Mouse (Mus musculus) liver, postnatal 0 days (tissue): ENCODE results near the gene Plekha8. TPM values are rescaled to one million over a fixed set of nuclear protein-coding genes. Genes with fewer than 3 reads are reported as not detected.

Experiments used
- ATAC-seq: fragments of 200-750 bp; cut with Nextera tagmentation; 2 replicates; pipeline ENCODE4 v1.8.0; 2017; ENCODE audit warnings: mild to moderate bottlenecking, moderate library complexity
- DNase-seq: peaks from one replicate; pipeline ENCODE4 v3.0.0-alpha.2; 2016
- H3K27ac ChIP-seq: fragments of 300-500 bp; sonication (generic); 2 replicates; pipeline ENCODE4 v1.5.1; 2014; ENCODE audit warnings: antibody characterized with exemption, moderate library complexity, mild to moderate bottlenecking, low read depth
- H3K27me3 ChIP-seq: fragments of 300-500 bp; sonication (generic); 2 replicates; pipeline ENCODE4 v1.6.1; 2014; ENCODE audit warnings: low read length, control low read depth, mixed read lengths; ENCODE audit not compliant: insufficient read depth
- H3K36me3 ChIP-seq: fragments of 300-500 bp; sonication (generic); replicated peaks from 2 replicates; pipeline ENCODE4 v1.6.1; 2014; ENCODE audit warnings: mild to moderate bottlenecking, control low read depth, low read length, moderate library complexity, mixed read lengths; ENCODE audit not compliant: insufficient read depth
- H3K4me1 ChIP-seq: fragments of 300-500 bp; sonication (generic); 2 replicates; pipeline ENCODE4 v1.6.1; 2014; ENCODE audit warnings: antibody characterized with exemption, mild to moderate bottlenecking, control low read depth; ENCODE audit not compliant: insufficient read depth
- H3K4me2 ChIP-seq: fragments of 300-500 bp; sonication (generic); 2 replicates; pipeline ENCODE4 v1.6.1; 2014; ENCODE audit warnings: low read depth, mild to moderate bottlenecking, low read length, moderate library complexity, mixed read lengths
- H3K4me3 ChIP-seq: fragments of 300-500 bp; sonication (generic); 2 replicates; pipeline ENCODE4 v1.5.1; 2014; ENCODE audit warnings: low read depth, low read length
- H3K9ac ChIP-seq: fragments of 300-500 bp; sonication (generic); replicated peaks from 2 replicates; pipeline ENCODE4 v1.6.1; 2014; ENCODE audit warnings: mild to moderate bottlenecking, moderate library complexity
- H3K9me3 ChIP-seq: fragments of 300-500 bp; sonication (generic); 2 replicates; pipeline ENCODE4 v1.6.1; 2016; ENCODE audit warnings: mild to moderate bottlenecking, control low read depth, low read length, mixed read lengths
- CTCF ChIP-seq: sonication (generic); IDR thresholded peaks from 2 replicates; pipeline ENCODE4 v1.5.1; 2016; ENCODE audit warnings: antibody characterized with exemption, low read depth
- EP300 ChIP-seq: IDR thresholded peaks from 2 replicates; pipeline ENCODE4 v1.6.1; 2016; ENCODE audit warnings: antibody characterized with exemption, low read depth, mild to moderate bottlenecking
- WGBS: fragments of 180-500 bp; shearing (Covaris S2); extraction: QIAGEN DNeasy Blood & Tissue Kit; methylation state at CpG from one replicate; pipeline ENCODE4 v1.1.7; 2014; ENCODE audit not compliant: insufficient replicate concordance; 5-methylcytosine and 5-hydroxymethylcytosine counted together
- polyA plus RNA-seq: library from polyadenylated mRNA; unstranded; fragments of >200 nt; fragmentation: Nextera tagmentation; extraction: Ambion mirVana; gene quantifications from 2 replicates; pipeline ENCODE4 v1.2.1, GENCODE M21; 2015

Plekha8 gene
- polyA plus RNA-seq, 1 experiment from 2014 or later, result 4.8 TPM

DNA sequence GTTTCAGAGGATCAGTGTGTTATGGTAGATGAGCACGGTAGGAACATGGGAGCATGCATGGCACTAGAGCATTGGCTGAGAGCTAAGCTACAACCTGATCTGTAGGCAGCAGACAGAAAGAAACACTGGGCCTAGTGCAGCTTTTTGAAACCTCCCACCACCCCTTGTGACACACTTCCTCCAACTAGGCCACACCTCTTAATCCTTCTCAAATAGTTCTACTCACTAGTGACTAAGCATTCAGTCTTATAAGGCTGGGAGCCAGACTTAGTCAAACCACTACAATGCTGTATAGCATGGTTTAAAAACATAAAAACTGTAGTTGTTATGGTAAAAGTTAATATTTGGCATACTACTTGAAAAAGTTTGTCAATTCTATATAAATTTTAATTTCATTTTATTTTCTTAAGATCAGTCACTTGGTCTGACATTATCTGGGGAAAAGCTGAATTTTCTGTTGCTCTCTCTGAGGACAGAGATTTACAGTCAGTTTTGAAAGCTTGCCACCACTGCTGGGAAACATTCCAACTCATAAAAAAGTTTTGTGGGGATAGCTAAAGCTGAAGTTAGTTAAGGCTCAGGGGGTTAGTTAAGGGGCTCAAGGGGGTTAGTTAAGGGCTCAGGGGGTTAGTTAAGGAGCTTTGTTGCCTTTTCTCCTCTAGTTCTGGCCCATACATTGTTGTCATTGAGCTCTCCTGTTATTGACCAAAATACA is 9.2 kb downstream of the Plekha8 start:
- Histone ChIP-seq H3K4me2 (no peak overlapping the region), H3K4me3 (no peak overlapping the region), H3K4me1 (peaks cover 8% of the 10 kb centered on the region), H3K27ac (no peak overlapping the region), H3K9ac (no peak overlapping the region), H3K36me3 (no peaks in the 10 kb centered on the region), H3K9me3 (no peaks in the 10 kb centered on the region), H3K27me3 (no peaks in the 10 kb centered on the region)
- TF ChIP-seq EP300 (no peak), CTCF (no peak)
- DNase-seq, result no peak
- 91% methylated on average over 1 of the region's 1 CpGs for WGBS
- no peak for ATAC-seq

DNA sequence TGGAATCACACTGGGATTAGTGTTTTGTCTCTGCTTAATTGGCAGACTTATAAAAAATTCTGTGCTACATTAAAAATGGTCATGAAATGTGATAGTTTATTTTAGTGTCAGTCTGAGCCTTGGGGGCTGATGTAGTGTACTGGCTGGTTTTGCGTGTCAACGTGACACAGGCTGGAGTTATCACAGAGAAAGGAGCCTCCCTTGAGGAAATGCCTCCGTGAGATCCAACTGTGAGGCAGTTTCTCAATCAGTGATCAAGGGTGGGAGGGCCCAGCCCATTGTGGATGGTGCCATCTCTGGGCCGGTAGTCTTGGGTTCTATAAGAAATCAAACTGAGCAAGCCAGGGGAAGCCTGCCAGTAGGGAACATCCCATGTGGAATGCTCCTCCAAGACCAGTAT is 11.3 kb downstream of the Plekha8 start:
- no peak overlapping the region for H3K4me3 ChIP-seq
- WGBS, result 57% methylated on average over 4 of the region's 4 CpGs
- H3K36me3 ChIP-seq, result no peaks in the 10 kb centered on the region
- H3K4me2 ChIP-seq, result no peak overlapping the region
- ATAC-seq, result no peak
- no peak overlapping the region for H3K9ac ChIP-seq
- no peaks in the 10 kb centered on the region for H3K9me3 ChIP-seq
- H3K4me1 ChIP-seq, result peaks cover 5% of the 10 kb centered on the region
- H3K27me3 ChIP-seq, result no peaks in the 10 kb centered on the region
- TF ChIP-seq CTCF (no peak), EP300 (no peak)
- no peak for DNase-seq
- no peak overlapping the region for H3K27ac ChIP-seq

- H3K4me2 ChIP-seq, result no peak overlapping the region
- TF ChIP-seq EP300, result no peak
- no peak for TF ChIP-seq CTCF
- H3K27ac ChIP-seq, result no peak overlapping the region
- H3K4me1 ChIP-seq, result no peaks in the 10 kb centered on the region
- H3K9me3 ChIP-seq, result no peaks in the 10 kb centered on the region
- no peaks in the 10 kb centered on the region for H3K36me3 ChIP-seq
- no peak overlapping the region for H3K4me3 ChIP-seq
- no peak overlapping the region for H3K9ac ChIP-seq
- no peaks in the 10 kb centered on the region for H3K27me3 ChIP-seq
- WGBS, result 88% methylated on average over 3 of the region's 3 CpGs
- DNase-seq, result no peak
- no peak for ATAC-seq
Observed at GRCm38 (mm10) chr6:54617363-54617762, 22.5 kb downstream of the Plekha8 start.

GRCm38 (mm10) chr6:54619530-54619929 is 24.6 kb downstream of the Plekha8 start:
- ATAC-seq (no peak), DNase-seq (no peak)
- Histone ChIP-seq H3K9ac (no peak overlapping the region), H3K9me3 (no peaks in the 10 kb centered on the region), H3K4me1 (no peaks in the 10 kb centered on the region), H3K4me2 (no peak overlapping the region), H3K36me3 (0 out of 2 replicates have a peak, but pooled peaks cover 4% of the 10 kb centered on the region), H3K4me3 (no peak overlapping the region), H3K27ac (no peak overlapping the region), H3K27me3 (no peaks in the 10 kb centered on the region)
- 78% methylated on average over 7 of the region's 7 CpGs for WGBS
- TF ChIP-seq CTCF (no peak), EP300 (no peak)

DNA sequence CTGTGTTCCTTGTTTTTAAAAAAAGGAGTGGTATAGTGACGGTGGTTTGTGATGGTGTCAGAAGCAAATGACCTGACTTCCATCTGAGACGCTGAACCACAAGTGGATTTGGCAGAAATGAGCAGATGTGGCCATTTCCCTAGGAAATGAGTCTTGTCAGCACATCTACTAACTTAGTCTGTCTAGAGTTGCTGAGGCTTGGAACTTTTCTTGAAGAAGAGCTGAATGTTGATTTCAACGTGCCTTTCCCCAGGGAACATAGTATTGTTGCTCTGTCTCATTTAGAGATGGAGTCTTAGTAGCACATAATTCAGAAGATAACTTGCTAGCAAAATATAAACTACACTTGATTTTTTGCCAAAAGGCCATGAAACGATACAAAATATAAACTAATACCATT is 25.4 kb downstream of the Plekha8 start:
- 52% methylated on average over 4 of the region's 4 CpGs for WGBS
- Histone ChIP-seq H3K4me3 (no peak overlapping the region), H3K27me3 (no peaks in the 10 kb centered on the region), H3K36me3 (0 out of 2 replicates have a peak, but pooled peaks cover 4% of the 10 kb centered on the region), H3K9me3 (no peaks in the 10 kb centered on the region), H3K27ac (no peak overlapping the region), H3K4me1 (no peaks in the 10 kb centered on the region), H3K9ac (no peak overlapping the region), H3K4me2 (no peak overlapping the region)
- ATAC-seq (no peak), DNase-seq (no peak)
- TF ChIP-seq CTCF, result no peak

DNA sequence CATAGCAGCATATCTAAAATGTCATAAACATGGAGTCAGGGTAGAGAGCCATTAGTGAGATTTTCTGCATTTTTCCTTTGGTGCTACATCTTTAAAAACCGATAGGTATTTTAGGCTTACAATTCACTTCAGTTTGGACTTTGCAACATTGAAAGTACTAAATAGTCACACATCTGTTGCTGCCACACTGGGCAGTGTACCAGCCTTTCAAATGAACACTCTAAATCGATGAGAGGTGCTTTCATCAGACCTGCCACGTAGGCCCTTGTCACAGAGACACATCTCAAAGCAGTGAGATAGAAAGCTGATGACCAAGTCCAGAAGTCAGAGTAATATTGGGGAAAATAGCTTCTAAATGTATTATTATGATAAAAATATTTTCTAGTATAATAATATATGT is 33.5 kb downstream of the Plekha8 start:
- no peak overlapping the region for H3K4me3 ChIP-seq
- ATAC-seq, result no peak
- no peaks in the 10 kb centered on the region for H3K36me3 ChIP-seq
- H3K9ac ChIP-seq, result no peak overlapping the region
- H3K9me3 ChIP-seq, result no peaks in the 10 kb centered on the region
- H3K4me1 ChIP-seq, result no peaks in the 10 kb centered on the region
- TF ChIP-seq CTCF, result no peak
- TF ChIP-seq EP300, result no peak
- no peak overlapping the region for H3K4me2 ChIP-seq
- 83% methylated on average over 3 of the region's 3 CpGs for WGBS
- no peak overlapping the region for H3K27ac ChIP-seq
- DNase-seq, result no peak
- no peaks in the 10 kb centered on the region for H3K27me3 ChIP-seq

DNA sequence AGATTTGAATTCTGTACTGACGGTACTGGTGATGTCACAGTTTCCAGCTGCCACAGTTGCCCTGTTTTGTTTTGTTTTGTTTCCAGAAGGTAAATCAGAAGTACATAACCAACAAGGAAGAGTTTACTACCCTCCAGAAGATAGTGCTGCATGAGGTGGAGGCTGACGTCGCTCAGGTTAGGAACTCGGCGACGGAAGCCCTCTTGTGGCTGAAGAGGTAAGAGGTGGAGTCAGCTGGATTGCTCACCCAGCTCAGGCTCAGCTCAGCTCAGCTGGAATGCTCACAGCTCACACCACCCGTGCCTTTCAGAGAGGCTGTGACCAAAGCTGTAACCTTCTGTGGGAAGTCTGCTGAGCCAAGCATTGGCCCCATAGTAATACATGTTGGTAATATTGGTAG is 34.8 kb downstream of the Plekha8 start:
- H3K9ac ChIP-seq, result no peak overlapping the region
- H3K4me3 ChIP-seq, result no peak overlapping the region
- H3K27ac ChIP-seq, result no peak overlapping the region
- DNase-seq (peak; percentile 31), ATAC-seq (0 out of 2 replicates have a peak, but pooled peaks have one; percentile 43)
- TF ChIP-seq CTCF (peak; percentile 61), EP300 (no peak)
- no peaks in the 10 kb centered on the region for H3K36me3 ChIP-seq
- WGBS, result 46% methylated on average over 7 of the region's 7 CpGs
- no peaks in the 10 kb centered on the region for H3K27me3 ChIP-seq
- no peaks in the 10 kb centered on the region for H3K4me1 ChIP-seq
- no peaks in the 10 kb centered on the region for H3K9me3 ChIP-seq
- no peak overlapping the region for H3K4me2 ChIP-seq
